28 mouse cellular contexts compared by ENCODE assay signal in the genomic region with DNA sequence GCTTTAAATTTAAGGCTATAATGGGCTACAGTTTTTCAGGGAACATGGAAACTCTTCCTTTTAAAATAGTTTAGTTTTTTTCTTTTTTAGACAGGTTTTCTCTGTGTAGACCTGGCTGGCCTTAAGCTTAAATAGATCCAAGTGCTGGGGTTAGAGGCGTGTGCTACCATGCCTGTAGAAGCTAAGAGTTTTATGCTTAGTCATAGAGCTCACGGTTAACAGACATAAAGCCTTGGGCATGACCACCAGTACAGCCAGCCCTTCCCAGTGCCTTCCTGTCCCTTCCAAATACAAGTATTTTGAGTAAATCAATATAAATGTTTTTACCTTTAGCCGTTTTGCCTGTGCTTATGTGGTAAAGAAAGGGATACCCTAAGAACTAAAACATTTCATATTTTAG. TPM values are rescaled to one million over a fixed set of nuclear protein-coding genes. Genes with fewer than 3 reads are reported as not detected.
"Had no signal": no experiment of that assay in that cellular context is flagged by ENCODE, and none has a peak within 500 bp of the region (broad histone marks: within the 10 kb centered on the region; RNA-seq: fewer than 3 reads in every experiment).

No protein-coding gene starts in this region.

- H3K4me1 ChIP-seq: lung, embryonic 15.5 days; midbrain, embryonic 10.5 days; midbrain, embryonic 12.5 days; neural tube, embryonic 13.5 days; neural tube, embryonic 15.5 days had no signal

- H3K9me3 ChIP-seq: lung, embryonic 15.5 days; midbrain, embryonic 10.5 days; midbrain, embryonic 12.5 days; neural tube, embryonic 13.5 days; neural tube, embryonic 15.5 days had no signal

- H3K4me2 ChIP-seq: lung, embryonic 15.5 days; midbrain, embryonic 12.5 days; neural tube, embryonic 13.5 days; neural tube, embryonic 15.5 days had no signal

- H3K27me3 ChIP-seq: lung, embryonic 15.5 days; midbrain, embryonic 12.5 days; neural tube, embryonic 13.5 days; neural tube, embryonic 15.5 days had no signal

- H3K4me3 ChIP-seq: lung, embryonic 15.5 days; midbrain, embryonic 10.5 days; midbrain, embryonic 12.5 days; myocyte; neural tube, embryonic 13.5 days; neural tube, embryonic 15.5 days had no signal

- H3K27ac ChIP-seq: lung, embryonic 15.5 days; macrophage; midbrain, embryonic 10.5 days; midbrain, embryonic 12.5 days; neural tube, embryonic 13.5 days; neural tube, embryonic 15.5 days had no signal

- H3K9ac ChIP-seq: lung, embryonic 15.5 days; midbrain, embryonic 12.5 days; neural tube, embryonic 13.5 days; neural tube, embryonic 15.5 days had no signal

- ATAC-seq: lung, postnatal 0 days; midbrain, embryonic 16.5 days had no signal

- DNase-seq: lung, adult 2 months; lung, postnatal 14 days; lung, postnatal 36 days; midbrain, embryonic 14.5 days; retina, postnatal 1 day; right cerebral cortex, adult 18-20 months; right cerebral cortex, postnatal 25 days; right cerebral cortex, postnatal 4 days; spleen, adult 18-20 months; thymus, adult 18-20 months; thymus, postnatal 14 days; thymus, postnatal 36 days had no signal

RNA-seq across cellular contexts. Expression of a gene that starts 19.2 kb away (rescaled TPM):
- total RNA-seq: megakaryocyte, adult 5-6 weeks; megakaryocyte-erythroid progenitor cell, adult 5-6 weeks had no signal
- polyA plus RNA-seq: liver, embryonic 16.5 days; lung, adult 2 months; lung, embryonic 15.5 days; lung, postnatal 0 days; macrophage; myocyte; small intestine, adult 2 months; stomach, embryonic 14.5 days; stomach, embryonic 16.5 days; urinary bladder, adult 2 months had no signal
